Mouse (Mus musculus): ENCODE data around the gene Usp7. TPM values are rescaled to one million over a fixed set of nuclear protein-coding genes. Genes with fewer than 3 reads are reported as not detected.

Gene Usp7
- polyA plus RNA-seq, 1 experiment from 2014 or later: 45.4 TPM

- H3K4me1 ChIP-seq (replicated peaks; ENCODE audit: control insufficient read depth, insufficient read depth, low read length): no peaks in the 10 kb centered on the region
- H3K4me2 ChIP-seq (ENCODE audit: low read length): no peak overlapping the region
- peaks cover 31% of the 10 kb centered on the region for H3K36me3 ChIP-seq (ENCODE audit: control insufficient read depth, insufficient read depth, low read length)
- 55% methylated on average over 4 of the region's 4 CpGs for WGBS
- no peak overlapping the region for H3K27ac ChIP-seq (ENCODE audit: low read depth)
- DNase-seq (ENCODE audit: low spot score) (no peak), ATAC-seq (replicated peaks; ENCODE audit: low FRiP score, low TSS enrichment, low read depth) (no peak)
- H3K4me3 ChIP-seq (ENCODE audit: low read depth, low read length): no peak overlapping the region
- H3K27me3 ChIP-seq (replicated peaks; ENCODE audit: control insufficient read depth, insufficient read depth, low read length): no peaks in the 10 kb centered on the region
- no peaks in the 10 kb centered on the region for H3K9me3 ChIP-seq (ENCODE audit: control insufficient read depth, low read length)
- no peak overlapping the region for H3K9ac ChIP-seq (ENCODE audit: low read length)
Measured at GRCm38 (mm10) chr16:8685087-8685486, 107.0 kb downstream of the Usp7 start.

GRCm38 (mm10) chr16:8680470-8680869 lies 111.6 kb downstream of the Usp7 start, which contains the start of gene Gm5767:
Gene Gm5767, plus strand, starts transcription at chr16:8680770.
- H3K9ac ChIP-seq (ENCODE audit: low read length): no peak within 1 kb of the TSS
- DNase-seq (ENCODE audit: low spot score) (no peak), ATAC-seq (replicated peaks; ENCODE audit: low FRiP score, low TSS enrichment, low read depth) (no peak)
- no peaks in the 10 kb centered on the region for H3K27me3 ChIP-seq (replicated peaks; ENCODE audit: control insufficient read depth, insufficient read depth, low read length)
- no peak within 1 kb of the TSS for H3K27ac ChIP-seq (ENCODE audit: low read depth)
- H3K36me3 ChIP-seq (ENCODE audit: control insufficient read depth, insufficient read depth, low read length): no peaks in the 10 kb centered on the region
- H3K4me3 ChIP-seq (ENCODE audit: low read depth, low read length): no peak within 1 kb of the TSS
- 88% methylated on average over 5 of the region's 5 CpGs for WGBS
- no peaks in the 10 kb centered on the region for H3K9me3 ChIP-seq (ENCODE audit: control insufficient read depth, low read length)
- no peak within 1 kb of the TSS for H3K4me2 ChIP-seq (ENCODE audit: low read length)
- H3K4me1 ChIP-seq (replicated peaks; ENCODE audit: control insufficient read depth, insufficient read depth, low read length): no peaks in the 10 kb centered on the region

- ATAC-seq (replicated peaks; ENCODE audit: low FRiP score, low TSS enrichment, low read depth) (no peak), DNase-seq (ENCODE audit: low spot score) (no peak)
- Histone ChIP-seq H3K4me3 (ENCODE audit: low read depth, low read length) (no peak overlapping the region), H3K9me3 (ENCODE audit: control insufficient read depth, low read length) (no peaks in the 10 kb centered on the region), H3K9ac (ENCODE audit: low read length) (no peak overlapping the region), H3K27me3 (replicated peaks; ENCODE audit: control insufficient read depth, insufficient read depth, low read length) (no peaks in the 10 kb centered on the region), H3K4me1 (replicated peaks; ENCODE audit: control insufficient read depth, insufficient read depth, low read length) (no peaks in the 10 kb centered on the region), H3K36me3 (ENCODE audit: control insufficient read depth, insufficient read depth, low read length) (no peaks in the 10 kb centered on the region), H3K4me2 (ENCODE audit: low read length) (no peak overlapping the region), H3K27ac (ENCODE audit: low read depth) (no peak overlapping the region)
- WGBS: 63% methylated on average over 3 of the region's 3 CpGs
Measured at GRCm38 (mm10) chr16:8679780-8680179, 112.3 kb downstream of the Usp7 start.

- no peak overlapping the region for H3K9ac ChIP-seq (ENCODE audit: low read length)
- no peaks in the 10 kb centered on the region for H3K9me3 ChIP-seq (ENCODE audit: control insufficient read depth, low read length)
- no peak for ATAC-seq (replicated peaks; ENCODE audit: low FRiP score, low TSS enrichment, low read depth)
- H3K27me3 ChIP-seq (replicated peaks; ENCODE audit: control insufficient read depth, insufficient read depth, low read length): no peaks in the 10 kb centered on the region
- H3K4me1 ChIP-seq (replicated peaks; ENCODE audit: control insufficient read depth, insufficient read depth, low read length): no peaks in the 10 kb centered on the region
- H3K4me3 ChIP-seq (ENCODE audit: low read depth, low read length): no peak overlapping the region
- DNase-seq (ENCODE audit: low spot score): no peak
- no peak overlapping the region for H3K27ac ChIP-seq (ENCODE audit: low read depth)
- no peaks in the 10 kb centered on the region for H3K36me3 ChIP-seq (ENCODE audit: control insufficient read depth, insufficient read depth, low read length)
- WGBS: 86% methylated on average over 4 of the region's 4 CpGs
- no peak overlapping the region for H3K4me2 ChIP-seq (ENCODE audit: low read length)
Measured at GRCm38 (mm10) chr16:8678676-8679075, 113.4 kb downstream of the Usp7 start.

- no peak overlapping the region for H3K4me2 ChIP-seq (ENCODE audit: low read length)
- DNase-seq (ENCODE audit: low spot score) (no peak), ATAC-seq (replicated peaks; ENCODE audit: low FRiP score, low TSS enrichment, low read depth) (no peak)
- no peaks in the 10 kb centered on the region for H3K27me3 ChIP-seq (replicated peaks; ENCODE audit: control insufficient read depth, insufficient read depth, low read length)
- H3K27ac ChIP-seq (ENCODE audit: low read depth): no peak overlapping the region
- 73% methylated on average over 5 of the region's 5 CpGs for WGBS
- no peak overlapping the region for H3K9ac ChIP-seq (ENCODE audit: low read length)
- H3K9me3 ChIP-seq (ENCODE audit: control insufficient read depth, low read length): no peaks in the 10 kb centered on the region
- no peak overlapping the region for H3K4me3 ChIP-seq (ENCODE audit: low read depth, low read length)
- H3K36me3 ChIP-seq (ENCODE audit: control insufficient read depth, insufficient read depth, low read length): no peaks in the 10 kb centered on the region
- no peaks in the 10 kb centered on the region for H3K4me1 ChIP-seq (replicated peaks; ENCODE audit: control insufficient read depth, insufficient read depth, low read length)
Measured at GRCm38 (mm10) chr16:8678035-8678434, 114.1 kb downstream of the Usp7 start.

GRCm38 (mm10) chr16:8676800-8677199 lies 115.3 kb downstream of the Usp7 start:
- Histone ChIP-seq H3K9ac (ENCODE audit: low read length) (no peak overlapping the region), H3K9me3 (ENCODE audit: control insufficient read depth, low read length) (no peaks in the 10 kb centered on the region), H3K36me3 (ENCODE audit: control insufficient read depth, insufficient read depth, low read length) (no peaks in the 10 kb centered on the region), H3K27me3 (replicated peaks; ENCODE audit: control insufficient read depth, insufficient read depth, low read length) (no peaks in the 10 kb centered on the region), H3K4me2 (ENCODE audit: low read length) (no peak overlapping the region), H3K4me1 (replicated peaks; ENCODE audit: control insufficient read depth, insufficient read depth, low read length) (no peaks in the 10 kb centered on the region), H3K4me3 (ENCODE audit: low read depth, low read length) (no peak overlapping the region), H3K27ac (ENCODE audit: low read depth) (no peak overlapping the region)
- DNase-seq (ENCODE audit: low spot score) (peak; percentile 63), ATAC-seq (replicated peaks; ENCODE audit: low FRiP score, low TSS enrichment, low read depth) (no peak)
- 54% methylated on average over 4 of the region's 4 CpGs for WGBS

GRCm38 (mm10) chr16:8676228-8676627 lies 115.9 kb downstream of the Usp7 start:
- Histone ChIP-seq H3K9me3 (ENCODE audit: control insufficient read depth, low read length) (no peaks in the 10 kb centered on the region), H3K9ac (ENCODE audit: low read length) (no peak overlapping the region), H3K4me3 (ENCODE audit: low read depth, low read length) (no peak overlapping the region), H3K36me3 (ENCODE audit: control insufficient read depth, insufficient read depth, low read length) (no peaks in the 10 kb centered on the region), H3K27ac (ENCODE audit: low read depth) (no peak overlapping the region), H3K4me2 (ENCODE audit: low read length) (no peak overlapping the region), H3K27me3 (replicated peaks; ENCODE audit: control insufficient read depth, insufficient read depth, low read length) (no peaks in the 10 kb centered on the region), H3K4me1 (replicated peaks; ENCODE audit: control insufficient read depth, insufficient read depth, low read length) (no peaks in the 10 kb centered on the region)
- ATAC-seq (replicated peaks; ENCODE audit: low FRiP score, low TSS enrichment, low read depth): no peak
- DNase-seq (ENCODE audit: low spot score): no peak
- 75% methylated on average over 2 of the region's 2 CpGs for WGBS

GRCm38 (mm10) chr16:8675559-8675958 lies 116.5 kb downstream of the Usp7 start:
- Histone ChIP-seq H3K4me3 (ENCODE audit: low read depth, low read length) (no peak overlapping the region), H3K9me3 (ENCODE audit: control insufficient read depth, low read length) (no peaks in the 10 kb centered on the region), H3K4me1 (replicated peaks; ENCODE audit: control insufficient read depth, insufficient read depth, low read length) (peaks cover 3% of the 10 kb centered on the region), H3K27me3 (replicated peaks; ENCODE audit: control insufficient read depth, insufficient read depth, low read length) (no peaks in the 10 kb centered on the region), H3K27ac (ENCODE audit: low read depth) (no peak overlapping the region), H3K4me2 (ENCODE audit: low read length) (no peak overlapping the region), H3K36me3 (ENCODE audit: control insufficient read depth, insufficient read depth, low read length) (no peaks in the 10 kb centered on the region), H3K9ac (ENCODE audit: low read length) (no peak overlapping the region)
- DNase-seq (ENCODE audit: low spot score) (no peak), ATAC-seq (replicated peaks; ENCODE audit: low FRiP score, low TSS enrichment, low read depth) (no peak)
- 83% methylated on average over 8 of the region's 8 CpGs for WGBS

GRCm38 (mm10) chr16:8674165-8674564 lies 117.9 kb downstream of the Usp7 start:
- Histone ChIP-seq H3K4me2 (ENCODE audit: low read length) (no peak overlapping the region), H3K9me3 (ENCODE audit: control insufficient read depth, low read length) (no peaks in the 10 kb centered on the region), H3K4me3 (ENCODE audit: low read depth, low read length) (no peak overlapping the region), H3K4me1 (replicated peaks; ENCODE audit: control insufficient read depth, insufficient read depth, low read length) (peaks cover 17% of the 10 kb centered on the region), H3K27ac (ENCODE audit: low read depth) (no peak overlapping the region), H3K27me3 (replicated peaks; ENCODE audit: control insufficient read depth, insufficient read depth, low read length) (no peaks in the 10 kb centered on the region), H3K36me3 (ENCODE audit: control insufficient read depth, insufficient read depth, low read length) (0 out of 2 replicates have a peak, but pooled peaks cover under 1% of the 10 kb centered on the region), H3K9ac (ENCODE audit: low read length) (no peak overlapping the region)
- ATAC-seq (replicated peaks; ENCODE audit: low FRiP score, low TSS enrichment, low read depth): no peak
- peak; percentile 66 for DNase-seq (ENCODE audit: low spot score)
- WGBS: 4% methylated on average over 8 of the region's 8 CpGs
